Mouse (Mus musculus): ENCODE results near the gene Slc25a51. TPM values are rescaled to one million over a fixed set of nuclear protein-coding genes. Genes with fewer than 3 reads are reported as not detected.
"Not testable (repeated sequence)": the region's sequence is repeated elsewhere in the genome, so short reads cannot be mapped to it uniquely, and the experiment has no call there.

Gene Slc25a51
- polyA plus RNA-seq, 1 experiment from 2014 or later: 62.2 TPM

DNA sequence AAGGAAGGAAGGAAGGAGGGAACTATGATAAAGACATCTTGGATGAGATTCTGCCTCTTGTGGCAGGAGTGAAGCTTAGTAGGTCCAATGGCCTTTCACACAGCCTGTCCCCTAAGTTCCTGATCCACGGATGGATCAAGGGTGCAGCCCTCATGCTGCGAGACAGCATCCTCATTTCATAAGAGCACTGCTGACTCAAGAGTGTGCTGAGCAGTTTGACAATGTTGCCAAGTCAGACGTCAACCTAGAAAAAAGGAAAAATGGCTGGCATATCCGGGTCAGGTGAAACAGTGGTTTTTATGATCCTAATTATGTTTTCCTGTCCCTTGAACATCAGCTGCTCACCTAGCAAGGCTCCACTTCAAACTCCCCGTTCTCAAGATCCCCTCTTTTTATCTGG is 14.9 kb downstream of the Slc25a51 start:
- ATAC-seq (ENCODE audit: insufficient number of reproducible peaks, insufficient read depth, low FRiP score, low TSS enrichment, low read depth): no peak
- Histone ChIP-seq H3K9ac (no peak overlapping the region), H3K4me3 (no peak overlapping the region), H3K4me2 (no peak overlapping the region), H3K27me3 (no peaks in the 10 kb centered on the region), H3K36me3 (peaks cover 28% of the 10 kb centered on the region), H3K9me3 (no peaks in the 10 kb centered on the region), H3K27ac (no peak overlapping the region), H3K4me1 (no peaks in the 10 kb centered on the region)
- 82% methylated on average over 5 of the region's 5 CpGs for WGBS

DNA sequence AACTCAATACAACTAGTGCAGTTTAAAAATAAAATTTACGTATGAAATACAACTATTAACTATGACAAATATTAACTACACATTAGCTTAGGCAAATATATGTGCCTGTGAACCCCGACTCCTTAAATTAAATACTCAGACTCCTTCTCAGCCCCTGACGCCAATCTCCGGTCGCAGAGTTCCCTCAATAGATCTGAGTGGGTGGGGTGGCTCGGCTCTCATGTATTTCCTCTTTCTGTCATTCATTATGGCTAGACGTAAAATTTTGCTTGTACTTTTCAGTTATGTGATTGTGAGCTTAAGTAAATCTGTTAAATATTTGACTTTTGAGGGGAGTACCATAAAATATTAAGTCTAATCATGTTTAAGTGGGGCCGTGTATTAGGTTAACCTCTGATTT is 15.6 kb downstream of the Slc25a51 start:
- no peaks in the 10 kb centered on the region for H3K9me3 ChIP-seq
- H3K4me3 ChIP-seq: no peak overlapping the region
- no peak overlapping the region for H3K9ac ChIP-seq
- WGBS: 69% methylated on average over 8 of the region's 8 CpGs
- no peaks in the 10 kb centered on the region for H3K4me1 ChIP-seq
- H3K27ac ChIP-seq: no peak overlapping the region
- no peak overlapping the region for H3K4me2 ChIP-seq
- peaks cover 21% of the 10 kb centered on the region for H3K36me3 ChIP-seq
- no peaks in the 10 kb centered on the region for H3K27me3 ChIP-seq
- ATAC-seq (ENCODE audit: insufficient number of reproducible peaks, insufficient read depth, low FRiP score, low TSS enrichment, low read depth): no peak

DNA sequence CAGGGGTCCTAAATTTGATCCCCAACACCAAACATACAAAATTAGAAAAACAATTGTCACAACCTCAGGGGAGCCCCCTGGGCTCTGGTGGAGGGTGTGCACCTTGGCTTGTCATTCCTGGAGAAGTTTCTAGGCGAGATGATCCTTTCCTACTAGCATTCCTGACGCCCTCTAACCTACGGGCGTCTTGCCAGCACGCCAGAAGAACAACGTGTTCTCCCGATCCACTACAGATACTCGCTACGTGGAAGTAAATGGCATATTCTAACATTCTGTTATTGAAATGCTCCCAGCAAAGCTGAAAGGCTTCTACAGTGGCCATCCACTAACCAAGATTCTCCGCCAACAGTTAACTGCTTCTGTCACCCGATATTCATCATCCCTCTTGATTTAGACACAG is 16.0 kb downstream of the Slc25a51 start:
- H3K4me2 ChIP-seq: no peak overlapping the region
- no peaks in the 10 kb centered on the region for H3K4me1 ChIP-seq
- H3K36me3 ChIP-seq: peaks cover 17% of the 10 kb centered on the region
- 64% methylated on average over 11 of the region's 11 CpGs for WGBS
- no peaks in the 10 kb centered on the region for H3K9me3 ChIP-seq
- H3K27me3 ChIP-seq: no peaks in the 10 kb centered on the region
- no peak overlapping the region for H3K4me3 ChIP-seq
- H3K9ac ChIP-seq: no peak overlapping the region
- no peak overlapping the region for H3K27ac ChIP-seq
- no peak for ATAC-seq (ENCODE audit: insufficient number of reproducible peaks, insufficient read depth, low FRiP score, low TSS enrichment, low read depth)

DNA sequence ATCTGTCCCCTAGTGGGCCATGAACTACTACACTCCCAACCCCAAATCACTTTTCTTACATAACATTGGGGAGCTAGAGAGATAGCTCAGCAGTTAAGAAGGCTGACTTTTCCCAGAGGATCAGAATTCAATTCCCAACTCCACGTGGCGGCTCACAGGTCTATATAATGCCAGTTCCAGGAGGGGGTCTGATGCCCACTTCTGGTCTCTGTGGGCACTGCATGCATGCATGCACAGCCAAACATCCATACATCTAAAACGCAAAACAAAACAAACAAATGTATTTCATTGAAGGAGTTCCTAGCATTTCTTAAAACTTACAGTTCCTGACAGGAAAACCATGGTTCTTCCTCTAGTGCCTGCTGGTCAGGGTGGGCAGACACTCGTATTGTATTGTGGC is 16.5 kb downstream of the Slc25a51 start:
- H3K9me3 ChIP-seq: no peaks in the 10 kb centered on the region
- no peak overlapping the region for H3K4me3 ChIP-seq
- no peak overlapping the region for H3K4me2 ChIP-seq
- H3K27me3 ChIP-seq: no peaks in the 10 kb centered on the region
- peaks cover 14% of the 10 kb centered on the region for H3K36me3 ChIP-seq
- no peak overlapping the region for H3K27ac ChIP-seq
- H3K4me1 ChIP-seq: no peaks in the 10 kb centered on the region
- 77% methylated on average over 4 of the region's 4 CpGs for WGBS
- no peak overlapping the region for H3K9ac ChIP-seq
- ATAC-seq (ENCODE audit: insufficient number of reproducible peaks, insufficient read depth, low FRiP score, low TSS enrichment, low read depth): no peak

DNA sequence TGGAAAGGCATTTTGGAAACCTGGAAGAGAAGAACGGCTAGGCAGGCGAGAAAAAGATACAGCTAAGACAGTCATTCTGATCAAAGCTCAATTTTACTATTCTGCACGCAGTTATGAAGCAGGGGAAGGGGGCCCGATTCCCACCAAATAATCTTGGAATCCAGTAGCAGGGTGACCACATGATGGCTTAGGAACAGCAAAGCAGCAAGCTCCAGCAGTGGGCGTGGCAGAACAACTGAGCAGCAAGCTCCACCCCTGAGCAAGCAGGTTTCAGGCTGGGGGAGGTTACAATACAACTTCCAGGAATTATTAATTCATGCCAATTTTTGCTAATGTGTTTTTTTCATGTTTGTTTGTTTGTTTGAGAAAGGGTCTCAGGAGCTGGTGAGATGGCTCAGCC is 21.3 kb downstream of the Slc25a51 start:
- not testable (repeated sequence) for H3K27ac ChIP-seq; H3K4me1 ChIP-seq; H3K9ac ChIP-seq; H3K4me2 ChIP-seq; H3K4me3 ChIP-seq; H3K9me3 ChIP-seq; ATAC-seq (ENCODE audit: insufficient number of reproducible peaks, insufficient read depth, low FRiP score, low TSS enrichment, low read depth); H3K27me3 ChIP-seq; H3K36me3 ChIP-seq
- 93% methylated on average over 5 of the region's 5 CpGs for WGBS

DNA sequence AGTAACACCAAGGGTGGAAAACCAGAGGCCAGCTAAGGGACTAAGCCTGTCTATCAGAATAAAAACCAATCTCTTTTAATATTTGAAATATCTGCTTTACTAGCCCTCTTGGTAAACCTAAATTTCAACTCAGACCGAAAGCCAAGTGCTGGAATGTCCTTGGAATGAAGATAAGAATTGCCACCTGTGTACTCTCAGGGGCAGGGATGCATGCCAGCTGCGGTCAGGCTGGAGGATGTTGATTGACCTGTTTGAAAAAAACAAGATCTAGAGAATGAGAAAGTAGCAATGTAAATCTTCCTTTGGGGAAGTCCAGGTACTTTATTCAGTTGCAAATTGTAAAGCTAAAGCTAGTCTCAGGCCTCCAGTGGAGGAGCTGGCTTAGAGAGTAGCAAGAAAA is 26.4 kb downstream of the Slc25a51 start:
- not testable (repeated sequence) for H3K9ac ChIP-seq; H3K27ac ChIP-seq; H3K4me3 ChIP-seq; H3K27me3 ChIP-seq; ATAC-seq (ENCODE audit: insufficient number of reproducible peaks, insufficient read depth, low FRiP score, low TSS enrichment, low read depth); H3K4me2 ChIP-seq; H3K4me1 ChIP-seq; H3K9me3 ChIP-seq
- 79% methylated on average over 2 of the region's 2 CpGs for WGBS
- peaks cover 13% of the 10 kb centered on the region for H3K36me3 ChIP-seq

DNA sequence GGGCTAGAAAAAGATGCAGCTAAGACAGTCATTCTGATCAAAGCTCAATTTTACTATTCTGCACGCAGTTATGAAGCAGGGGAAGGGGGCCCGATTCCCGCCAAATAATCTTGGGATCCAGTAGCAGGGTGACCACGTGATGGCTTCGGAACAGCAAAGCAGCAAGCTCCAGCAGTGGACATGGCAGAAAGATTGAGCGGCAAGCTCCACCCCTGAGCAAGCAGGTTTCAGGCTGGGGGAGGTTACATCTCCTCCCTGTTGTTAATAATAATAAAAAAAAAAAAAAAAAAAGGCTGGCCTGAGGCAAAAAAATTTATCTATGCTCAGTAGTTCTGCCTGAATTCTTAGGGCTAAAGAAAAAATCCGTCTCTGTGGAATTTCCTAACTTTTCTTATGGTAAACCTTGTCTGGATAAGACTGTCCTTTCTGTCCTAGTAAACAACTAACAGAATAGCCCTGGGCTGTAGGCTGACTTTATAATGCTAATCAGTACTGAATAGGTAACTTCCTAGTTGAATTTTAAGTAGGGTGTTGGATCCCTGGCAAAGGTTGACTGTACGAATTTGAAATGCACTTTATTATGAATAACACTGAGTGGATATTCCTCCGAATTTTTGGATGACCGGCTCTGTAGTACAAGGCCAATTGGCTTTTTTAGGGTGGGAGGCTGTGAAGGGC is 27.5 kb downstream of the Slc25a51 start:
- H3K4me2 ChIP-seq; H3K9ac ChIP-seq; H3K27ac ChIP-seq; H3K4me1 ChIP-seq; H3K27me3 ChIP-seq; H3K4me3 ChIP-seq; ATAC-seq (ENCODE audit: insufficient number of reproducible peaks, insufficient read depth, low FRiP score, low TSS enrichment, low read depth); H3K9me3 ChIP-seq: not testable (repeated sequence)
- H3K36me3 ChIP-seq: peaks cover 21% of the 10 kb centered on the region
- 88% methylated on average over 10 of the region's 10 CpGs for WGBS

DNA sequence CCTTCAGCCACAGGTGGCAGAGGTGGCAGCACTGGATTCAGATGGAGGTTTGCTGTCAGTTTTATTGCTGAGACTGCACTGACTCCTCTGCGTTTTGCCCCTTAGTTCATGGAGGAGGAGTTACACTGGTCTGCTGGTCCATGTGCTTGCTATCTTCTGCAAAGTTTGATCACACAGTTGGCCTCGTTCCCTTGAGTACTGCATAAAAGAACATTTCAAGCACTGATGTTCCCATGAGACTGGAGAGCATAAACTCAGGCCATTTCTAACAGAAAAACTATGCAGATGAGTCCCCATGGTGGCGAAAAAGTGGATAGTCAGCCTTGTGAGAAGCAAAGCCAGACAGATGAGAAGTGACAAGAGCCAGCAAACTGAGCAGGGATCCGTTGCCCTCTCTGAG is 32.0 kb downstream of the Slc25a51 start:
- Histone ChIP-seq H3K4me2 (no peak overlapping the region), H3K9ac (no peak overlapping the region), H3K36me3 (peaks cover 63% of the 10 kb centered on the region), H3K4me3 (no peak overlapping the region), H3K4me1 (no peaks in the 10 kb centered on the region), H3K27me3 (no peaks in the 10 kb centered on the region), H3K9me3 (no peaks in the 10 kb centered on the region), H3K27ac (no peak overlapping the region)
- WGBS: 89% methylated on average over 4 of the region's 4 CpGs
- no peak for ATAC-seq (ENCODE audit: insufficient number of reproducible peaks, insufficient read depth, low FRiP score, low TSS enrichment, low read depth)

DNA sequence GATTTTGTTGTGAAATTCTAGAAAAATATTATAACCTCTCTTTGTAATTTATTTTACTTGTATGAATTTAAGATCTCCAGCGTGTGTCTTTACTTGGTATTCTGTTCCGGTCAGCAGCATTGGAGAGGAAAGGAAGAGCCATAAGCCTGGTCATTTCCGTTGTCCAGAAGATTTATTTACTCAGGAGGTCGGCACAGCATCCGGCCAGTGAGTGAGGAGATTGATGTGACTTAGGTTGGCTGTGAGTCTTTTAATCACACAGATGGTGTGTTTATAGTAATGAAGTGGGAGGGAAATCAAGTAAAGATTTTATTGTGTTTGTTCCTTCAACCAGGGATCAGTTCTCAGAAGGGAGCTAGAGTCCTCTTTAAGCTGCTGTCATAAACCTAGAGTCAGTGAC is 33.7 kb downstream of the Slc25a51 start:
- no peak overlapping the region for H3K4me3 ChIP-seq
- no peak for ATAC-seq (ENCODE audit: insufficient number of reproducible peaks, insufficient read depth, low FRiP score, low TSS enrichment, low read depth)
- H3K27ac ChIP-seq: no peak overlapping the region
- H3K9ac ChIP-seq: no peak overlapping the region
- H3K27me3 ChIP-seq: no peaks in the 10 kb centered on the region
- H3K36me3 ChIP-seq: peaks cover 75% of the 10 kb centered on the region
- H3K4me1 ChIP-seq: no peaks in the 10 kb centered on the region
- H3K4me2 ChIP-seq: no peak overlapping the region
- H3K9me3 ChIP-seq: no peaks in the 10 kb centered on the region
- 93% methylated on average over 5 of the region's 5 CpGs for WGBS

DNA sequence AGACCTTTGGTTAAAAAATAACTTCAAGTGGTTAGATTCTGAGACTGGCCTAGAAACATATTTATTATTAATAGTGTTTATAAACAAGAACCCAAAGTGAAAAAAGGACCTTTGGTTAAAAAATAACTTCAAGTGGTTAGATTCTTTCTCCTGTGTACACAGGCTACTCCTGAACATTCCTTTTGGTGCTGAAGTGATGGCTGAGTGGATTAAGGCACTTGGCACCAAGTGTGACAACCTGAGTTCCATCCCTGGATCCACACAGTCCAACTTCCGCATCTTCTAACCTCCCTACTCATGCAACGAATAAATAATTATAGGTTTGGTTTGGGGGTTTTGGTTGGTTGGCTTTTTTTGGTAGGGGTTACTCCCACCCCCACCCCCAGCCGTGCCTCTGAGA is 37.3 kb downstream of the Slc25a51 start:
- no peaks in the 10 kb centered on the region for H3K27me3 ChIP-seq
- H3K9me3 ChIP-seq: no peaks in the 10 kb centered on the region
- no peak overlapping the region for H3K27ac ChIP-seq
- no peak overlapping the region for H3K4me2 ChIP-seq
- H3K9ac ChIP-seq: no peak overlapping the region
- ATAC-seq (ENCODE audit: insufficient number of reproducible peaks, insufficient read depth, low FRiP score, low TSS enrichment, low read depth): no peak
- no peaks in the 10 kb centered on the region for H3K4me1 ChIP-seq
- no peak overlapping the region for H3K4me3 ChIP-seq
- WGBS: 70% methylated on average over 3 of the region's 3 CpGs
- H3K36me3 ChIP-seq: peaks cover 67% of the 10 kb centered on the region

DNA sequence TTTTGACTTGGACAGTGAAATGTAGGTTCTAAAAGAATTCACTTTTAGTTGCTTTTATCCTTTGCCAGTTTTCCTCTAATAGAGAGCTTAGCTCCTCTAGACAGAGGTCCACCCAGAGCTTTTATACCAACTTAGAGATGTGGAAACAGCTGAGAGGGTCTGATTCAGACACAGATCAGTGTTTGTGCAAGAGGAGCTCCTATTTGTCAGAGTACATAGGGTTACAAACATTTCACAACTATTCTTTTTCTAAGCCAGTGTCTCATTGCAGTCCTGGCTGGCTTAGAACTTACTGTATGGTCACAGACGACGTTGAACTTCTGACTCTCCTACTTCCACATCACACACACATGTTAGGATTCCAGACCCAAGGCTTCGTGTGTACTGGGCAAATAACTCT is 51.9 kb downstream of the Slc25a51 start:
- Histone ChIP-seq H3K9ac (no peak overlapping the region), H3K9me3 (no peaks in the 10 kb centered on the region), H3K36me3 (peaks cover 28% of the 10 kb centered on the region), H3K4me1 (no peaks in the 10 kb centered on the region), H3K4me3 (no peak overlapping the region), H3K4me2 (no peak overlapping the region), H3K27me3 (no peaks in the 10 kb centered on the region), H3K27ac (no peak overlapping the region)
- no peak for ATAC-seq (ENCODE audit: insufficient number of reproducible peaks, insufficient read depth, low FRiP score, low TSS enrichment, low read depth)
- WGBS: 88% methylated on average over 3 of the region's 3 CpGs

Data from embryonic facial prominence, embryonic 13.5 days (tissue).